Mouse (Mus musculus): ENCODE measurements around the gene Ensa. TPM values are rescaled to one million over a fixed set of nuclear protein-coding genes. Genes with fewer than 3 reads are reported as not detected.
A peak's percentile ranks its signal among the peaks of the same experiment; 100 is the strongest.
"Not testable (repeated sequence)": the region's sequence is repeated elsewhere in the genome, so short reads cannot be mapped to it uniquely, and the experiment has no call there.

Gene Ensa
- polyA plus RNA-seq, 1 experiment = 13.9 TPM

- no peak overlapping the region for H3K27ac ChIP-seq (ENCODE audit: control insufficient read depth, insufficient read depth, low read depth, low read length)
- peak overlapping the region; percentile 74 for H3K4me3 ChIP-seq (ENCODE audit: control insufficient read depth, low read depth, low read length)
- H3K36me3 ChIP-seq (ENCODE audit: control insufficient read depth, insufficient read depth, low read length) = no peaks in the 10 kb centered on the region
- no peaks in the 10 kb centered on the region for H3K27me3 ChIP-seq (ENCODE audit: control insufficient read depth, insufficient read depth, low read length)
- peaks cover 11% of the 10 kb centered on the region for H3K4me1 ChIP-seq (ENCODE audit: control insufficient read depth, insufficient read depth, low read length)
- no peak for TF ChIP-seq POLR2A (IDR thresholded peaks at IDR 0.05; ENCODE audit: control insufficient read depth, low read depth, low read length)
- no peak for TF ChIP-seq CTCF (IDR thresholded peaks at IDR 0.05; ENCODE audit: control insufficient read depth, insufficient read depth, insufficient replicate concordance, low read depth, low read length)
Measured at GRCm38 (mm10) chr3:95652871-95653270, 28.1 kb downstream of the Ensa start.

GRCm38 (mm10) chr3:95653473-95654034, 28.8 kb downstream of the Ensa start:
- peak overlapping the region; percentile 65 for H3K4me3 ChIP-seq (ENCODE audit: control insufficient read depth, low read depth, low read length)
- H3K27me3 ChIP-seq (ENCODE audit: control insufficient read depth, insufficient read depth, low read length) = no peaks in the 10 kb centered on the region
- TF ChIP-seq CTCF (IDR thresholded peaks at IDR 0.05; ENCODE audit: control insufficient read depth, insufficient read depth, insufficient replicate concordance, low read depth, low read length) (no peak), POLR2A (IDR thresholded peaks at IDR 0.05; ENCODE audit: control insufficient read depth, low read depth, low read length) (no peak; the same call in 1 of the 2 replicates)
- no peaks in the 10 kb centered on the region for H3K36me3 ChIP-seq (ENCODE audit: control insufficient read depth, insufficient read depth, low read length)
- peak overlapping the region; percentile 77 for H3K27ac ChIP-seq (ENCODE audit: control insufficient read depth, insufficient read depth, low read depth, low read length)
- peaks cover 11% of the 10 kb centered on the region for H3K4me1 ChIP-seq (ENCODE audit: control insufficient read depth, insufficient read depth, low read length)

GRCm38 (mm10) chr3:95654371-95654770, 29.6 kb downstream of the Ensa start:
- Histone ChIP-seq H3K4me3 (ENCODE audit: control insufficient read depth, low read depth, low read length) (peak overlapping the region; percentile 5; the same call in 1 of the 2 replicates), H3K4me1 (ENCODE audit: control insufficient read depth, insufficient read depth, low read length) (peaks cover 11% of the 10 kb centered on the region)
- H3K27me3 ChIP-seq (ENCODE audit: control insufficient read depth, insufficient read depth, low read length); H3K36me3 ChIP-seq (ENCODE audit: control insufficient read depth, insufficient read depth, low read length); H3K27ac ChIP-seq (ENCODE audit: control insufficient read depth, insufficient read depth, low read depth, low read length): not testable (repeated sequence)

GRCm38 (mm10) chr3:95655437-95655836, 30.6 kb downstream of the Ensa start:
- Histone ChIP-seq H3K27ac (ENCODE audit: control insufficient read depth, insufficient read depth, low read depth, low read length) (no peak overlapping the region; the same call in 1 of the 2 replicates), H3K4me3 (ENCODE audit: control insufficient read depth, low read depth, low read length) (no peak overlapping the region), H3K27me3 (ENCODE audit: control insufficient read depth, insufficient read depth, low read length) (no peaks in the 10 kb centered on the region), H3K36me3 (ENCODE audit: control insufficient read depth, insufficient read depth, low read length) (no peaks in the 10 kb centered on the region; the same call in 1 of the 2 replicates), H3K4me1 (ENCODE audit: control insufficient read depth, insufficient read depth, low read length) (peaks cover 11% of the 10 kb centered on the region)
- TF ChIP-seq CTCF (IDR thresholded peaks at IDR 0.05; ENCODE audit: control insufficient read depth, insufficient read depth, insufficient replicate concordance, low read depth, low read length) = no peak
- no peak for TF ChIP-seq POLR2A (IDR thresholded peaks at IDR 0.05; ENCODE audit: control insufficient read depth, low read depth, low read length)

- H3K27me3 ChIP-seq (ENCODE audit: control insufficient read depth, insufficient read depth, low read length) = no peaks in the 10 kb centered on the region
- H3K36me3 ChIP-seq (ENCODE audit: control insufficient read depth, insufficient read depth, low read length) = no peaks in the 10 kb centered on the region; the same call in 1 of the 2 replicates
- H3K4me1 ChIP-seq (ENCODE audit: control insufficient read depth, insufficient read depth, low read length) = peaks cover 7% of the 10 kb centered on the region
- peak overlapping the region; percentile 100; the same call in 1 of the 2 replicates for H3K27ac ChIP-seq (ENCODE audit: control insufficient read depth, insufficient read depth, low read depth, low read length)
- H3K4me3 ChIP-seq (ENCODE audit: control insufficient read depth, low read depth, low read length) = peak overlapping the region; percentile 97
- TF ChIP-seq POLR2A (IDR thresholded peaks at IDR 0.05; ENCODE audit: control insufficient read depth, low read depth, low read length) (no peak), CTCF (IDR thresholded peaks at IDR 0.05; ENCODE audit: control insufficient read depth, insufficient read depth, insufficient replicate concordance, low read depth, low read length) (no peak)
Measured at GRCm38 (mm10) chr3:95657108-95657507, 32.3 kb downstream of the Ensa start.

- Histone ChIP-seq H3K4me3 (ENCODE audit: control insufficient read depth, low read depth, low read length) (peak overlapping the region; percentile 97), H3K27ac (ENCODE audit: control insufficient read depth, insufficient read depth, low read depth, low read length) (peak overlapping the region; percentile 100), H3K4me1 (ENCODE audit: control insufficient read depth, insufficient read depth, low read length) (peaks cover 5% of the 10 kb centered on the region; the same call in 1 of the 2 replicates), H3K27me3 (ENCODE audit: control insufficient read depth, insufficient read depth, low read length) (no peaks in the 10 kb centered on the region), H3K36me3 (ENCODE audit: control insufficient read depth, insufficient read depth, low read length) (no peaks in the 10 kb centered on the region; the same call in 1 of the 2 replicates)
- TF ChIP-seq CTCF (IDR thresholded peaks at IDR 0.05; ENCODE audit: control insufficient read depth, insufficient read depth, insufficient replicate concordance, low read depth, low read length) (no peak), POLR2A (IDR thresholded peaks at IDR 0.05; ENCODE audit: control insufficient read depth, low read depth, low read length) (no peak)
Measured at GRCm38 (mm10) chr3:95657711-95658110, 32.9 kb downstream of the Ensa start.

- peak within 1 kb of the TSS; percentile 97 for H3K4me3 ChIP-seq (ENCODE audit: control insufficient read depth, low read depth, low read length)
- peaks cover 6% of the 10 kb centered on the region; the same call in 1 of the 2 replicates for H3K4me1 ChIP-seq (ENCODE audit: control insufficient read depth, insufficient read depth, low read length)
- H3K36me3 ChIP-seq (ENCODE audit: control insufficient read depth, insufficient read depth, low read length) = no peaks in the 10 kb centered on the region; the same call in 1 of the 2 replicates
- peak within 1 kb of the TSS; percentile 100 for H3K27ac ChIP-seq (ENCODE audit: control insufficient read depth, insufficient read depth, low read depth, low read length)
- TF ChIP-seq POLR2A (IDR thresholded peaks at IDR 0.05; ENCODE audit: control insufficient read depth, low read depth, low read length) = peak; percentile 100
- TF ChIP-seq CTCF (IDR thresholded peaks at IDR 0.05; ENCODE audit: control insufficient read depth, insufficient read depth, insufficient replicate concordance, low read depth, low read length) = no peak
- no peaks in the 10 kb centered on the region for H3K27me3 ChIP-seq (ENCODE audit: control insufficient read depth, insufficient read depth, low read length)
Measured at GRCm38 (mm10) chr3:95658236-95658867, 33.6 kb downstream of the Ensa start, which contains the start of gene Mcl1. TSS of gene Mcl1 (plus strand) at chr3:95658788.
